Mouse (Mus musculus): ENCODE data around the gene Olfr49.
A peak's percentile ranks its signal among the peaks of the same experiment; 100 is the strongest.

The Olfr49 gene

DNA sequence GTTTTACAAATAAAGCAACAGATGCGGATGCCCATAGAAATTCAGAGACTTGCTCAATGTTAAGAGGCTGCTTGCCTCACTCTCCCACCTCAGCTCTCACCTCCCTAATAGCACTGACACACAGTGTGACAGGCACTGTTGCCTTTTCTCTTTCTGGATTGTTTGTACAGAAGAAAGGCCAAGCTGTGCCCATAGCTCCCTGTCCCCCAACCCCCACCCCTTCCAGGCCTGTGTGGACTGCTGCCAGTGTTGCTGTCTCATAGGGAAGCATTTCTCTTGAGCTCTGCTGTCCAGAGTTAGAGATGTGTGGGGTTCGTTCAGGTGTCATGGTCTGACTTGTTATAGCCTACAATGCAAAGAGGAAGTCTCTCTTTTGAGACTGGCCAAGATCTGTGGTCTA, 24.5 kb downstream of the Olfr49 start:
- no peak for DNase-seq

GRCm38 (mm10) chr14:54259722-54260085, 25.0 kb downstream of the Olfr49 start:
- DNase-seq: no peak

GRCm38 (mm10) chr14:54259003-54259721, 25.6 kb downstream of the Olfr49 start:
- DNase-seq: peak; percentile 98

- DNase-seq: no peak
Observed at GRCm38 (mm10) chr14:54258131-54258670, 26.5 kb downstream of the Olfr49 start.

DNA sequence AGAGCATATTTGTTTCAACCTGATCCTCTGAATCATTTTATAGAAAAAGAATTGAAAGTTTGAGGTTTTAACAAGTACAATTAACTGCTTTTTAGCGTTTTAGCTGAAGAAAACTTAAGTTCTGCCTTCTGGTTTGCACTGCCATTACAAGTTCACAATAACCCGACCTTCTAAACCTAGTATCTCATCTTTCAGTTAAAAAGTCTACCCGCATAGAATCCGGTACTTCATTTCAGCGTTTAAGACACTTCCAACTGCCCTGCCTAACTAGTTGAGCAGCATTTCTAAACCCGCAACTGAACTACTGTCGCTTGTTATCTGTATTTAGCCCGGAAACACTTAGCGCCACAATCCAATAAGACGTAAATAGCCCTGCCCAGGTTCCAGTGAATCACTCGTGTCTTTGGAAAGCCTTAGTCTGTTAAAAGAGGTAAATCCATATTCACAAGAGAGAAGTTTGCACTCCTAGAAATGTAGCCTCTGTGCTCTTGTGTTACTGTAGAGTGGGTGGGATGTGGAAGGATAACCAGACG, 30.0 kb downstream of the Olfr49 start:
- no peak for DNase-seq

DNA sequence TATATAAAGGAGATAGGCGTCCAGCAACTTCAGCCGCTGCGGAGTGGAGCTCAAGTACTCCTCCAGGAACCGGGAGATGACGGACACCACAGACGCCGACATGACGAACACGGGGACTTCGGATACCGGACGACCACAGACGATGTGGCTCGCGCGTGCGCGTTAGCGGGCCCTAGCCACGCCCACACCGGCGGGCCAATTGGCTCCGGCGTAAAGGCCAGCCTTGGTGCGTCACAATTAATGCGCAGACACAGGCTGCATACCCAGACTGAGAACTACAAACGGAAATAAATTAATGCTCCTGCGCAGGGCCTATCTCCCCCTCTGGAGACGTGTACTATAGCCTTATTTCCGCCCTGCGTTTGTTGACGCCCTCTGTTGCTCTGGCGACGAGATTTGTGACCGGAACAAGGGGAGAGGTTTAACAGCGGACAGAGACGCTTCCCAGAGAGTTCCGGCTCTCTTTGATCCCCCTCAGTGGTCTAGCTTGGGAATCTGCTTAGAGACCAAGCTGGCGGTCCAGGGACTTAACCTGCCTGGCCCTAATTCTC, 30.9 kb downstream of the Olfr49 start, which contains the start of the genes Dad1 and Abhd4:
Dad1 (minus strand) TSS at position 364 of the 551 bp plus-strand sequence.
Abhd4 (plus strand) TSS at position 448 of the 551 bp plus-strand sequence.
- peak; percentile 98 for DNase-seq

DNA sequence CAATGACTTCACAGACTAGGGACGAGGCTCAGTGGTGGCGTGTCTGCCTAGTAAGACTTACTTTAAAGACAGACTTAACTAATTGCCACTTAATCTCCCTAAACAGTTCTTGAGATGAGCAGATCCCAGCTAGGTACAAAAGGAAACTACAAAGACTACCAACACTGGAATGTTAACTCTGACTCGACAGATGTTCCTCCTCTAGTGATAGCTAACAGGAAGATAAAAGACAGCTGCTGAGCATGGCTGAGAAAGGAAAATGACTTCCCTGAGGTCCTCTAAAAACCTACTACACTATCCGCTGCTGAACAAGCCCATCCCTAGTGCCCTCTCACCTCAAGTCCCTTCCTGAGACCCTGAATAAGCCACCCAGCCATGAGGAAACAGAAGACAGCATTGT, 34.6 kb downstream of the Olfr49 start:
- no peak for DNase-seq

DNA sequence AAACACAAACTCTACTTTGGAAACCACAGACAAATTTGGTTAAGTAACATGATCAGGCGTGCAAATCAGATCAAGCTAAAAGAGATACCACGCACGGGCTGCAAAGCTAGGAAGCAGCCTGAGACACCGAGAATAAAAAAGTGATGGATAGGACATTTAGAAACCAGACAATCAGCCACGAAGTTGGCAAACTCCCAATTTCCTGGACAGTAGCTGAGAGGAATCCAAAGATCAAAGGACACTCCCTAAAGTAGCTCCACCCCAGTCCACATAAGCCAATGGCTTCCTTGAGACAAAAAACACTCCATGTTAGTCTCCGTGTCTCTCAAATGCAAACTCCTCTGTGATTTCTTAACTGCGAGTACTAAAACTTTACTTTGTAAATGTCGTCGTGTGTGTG, 35.4 kb downstream of the Olfr49 start:
- peak; percentile 82 for DNase-seq

- no peak for DNase-seq
Observed at GRCm38 (mm10) chr14:54246232-54246631, 38.5 kb downstream of the Olfr49 start.

DNA sequence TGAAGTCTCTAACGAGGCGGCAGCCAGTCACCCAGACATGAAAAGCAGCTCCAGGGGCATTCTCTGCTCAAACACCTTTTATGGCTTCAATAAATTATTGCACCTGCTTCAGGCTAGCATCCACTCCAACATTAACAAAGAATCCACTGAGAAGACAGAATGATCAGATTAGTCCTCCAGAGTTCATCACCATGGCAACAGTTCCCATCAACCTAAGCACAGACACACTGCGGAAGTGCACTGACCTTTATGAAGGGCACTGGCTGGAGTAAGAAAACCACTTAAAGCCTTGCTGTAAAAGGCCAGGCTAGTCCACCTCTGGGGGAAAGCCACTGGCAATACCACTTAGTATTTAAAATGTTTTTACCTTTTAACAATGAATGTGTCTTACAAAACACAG, 40.6 kb downstream of the Olfr49 start:
- DNase-seq: no peak

GRCm38 (mm10) chr14:54240542-54240941, 44.2 kb downstream of the Olfr49 start:
- DNase-seq: no peak

DNA sequence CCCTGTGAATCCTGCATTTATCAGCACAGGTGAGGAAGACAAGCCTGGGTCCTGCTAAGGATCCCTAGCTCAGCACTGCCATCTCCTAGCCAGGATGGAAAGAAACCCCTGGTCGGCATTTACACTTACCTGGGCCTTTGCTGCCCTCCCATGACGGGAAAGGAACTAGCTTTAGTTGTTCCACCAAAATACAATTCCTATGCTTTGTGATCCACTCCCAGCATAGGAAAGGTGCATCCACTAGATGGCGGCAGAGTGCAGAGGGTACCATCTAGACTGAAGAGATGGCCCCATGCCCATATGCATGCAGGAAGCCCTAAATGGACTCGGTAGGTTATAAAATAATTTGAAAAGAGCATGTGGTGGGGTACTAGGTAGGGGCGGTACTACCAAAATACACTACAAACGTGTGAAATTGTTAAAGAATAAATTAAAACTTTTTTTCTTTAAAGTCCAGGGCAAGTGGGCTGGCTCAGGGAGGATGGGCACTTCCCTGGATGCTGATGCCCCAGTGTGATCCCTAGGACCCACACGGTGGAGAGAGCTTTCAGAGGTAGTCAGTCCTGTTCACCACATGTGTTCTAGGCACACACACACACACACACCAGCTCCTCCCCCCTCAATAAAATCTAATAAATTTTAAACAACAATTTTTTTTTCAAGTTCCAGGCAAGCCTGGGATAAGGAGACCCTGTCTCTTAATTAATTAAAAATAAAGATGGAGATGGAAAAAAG, 45.6 kb downstream of the Olfr49 start:
- DNase-seq: peak; percentile 94

GRCm38 (mm10) chr14:54236881-54237280, 47.9 kb downstream of the Olfr49 start:
- DNase-seq: no peak

GRCm38 (mm10) chr14:54235825-54236540, 48.8 kb downstream of the Olfr49 start:
- no peak for DNase-seq

DNA sequence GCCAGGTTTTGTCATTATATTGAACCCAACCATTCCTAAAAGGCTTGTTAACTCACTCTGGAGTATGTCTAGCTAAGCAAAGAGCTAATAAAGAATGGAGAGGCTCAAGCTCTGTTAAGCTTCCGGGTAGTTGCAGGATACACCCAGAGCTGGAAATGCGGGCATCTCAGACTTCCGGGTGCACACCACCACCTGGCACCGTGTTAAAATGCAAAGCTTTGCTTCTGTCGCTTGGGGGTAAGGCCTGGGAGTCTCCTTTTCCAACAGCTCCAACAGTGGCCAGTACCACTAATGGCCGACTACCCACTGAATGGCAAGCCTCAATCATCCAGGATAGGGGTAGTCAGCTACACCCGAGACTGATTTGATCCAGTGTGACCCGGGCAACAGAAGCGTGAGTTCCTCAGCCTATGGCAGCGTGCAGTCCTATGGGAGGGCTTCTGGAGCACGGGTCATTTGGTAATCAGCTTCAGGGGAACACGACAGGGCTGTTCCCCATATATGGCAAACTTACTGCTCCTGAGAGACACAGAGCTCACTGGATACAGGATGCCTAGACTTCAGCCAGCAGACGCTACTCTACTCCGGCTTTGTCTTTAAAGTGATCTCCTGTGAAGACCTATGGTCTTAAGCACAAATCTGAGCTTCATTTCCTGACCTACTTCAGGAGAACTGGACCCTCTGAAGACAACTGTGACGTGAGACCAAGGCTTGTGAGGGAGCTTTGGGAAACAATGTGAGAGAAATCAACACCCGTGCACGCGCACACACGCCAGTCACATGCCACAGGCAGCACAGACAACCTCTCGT, 50.3 kb downstream of the Olfr49 start:
- DNase-seq: no peak

- DNase-seq: no peak
Observed at GRCm38 (mm10) chr14:54233559-54234143, 51.1 kb downstream of the Olfr49 start.

DNA sequence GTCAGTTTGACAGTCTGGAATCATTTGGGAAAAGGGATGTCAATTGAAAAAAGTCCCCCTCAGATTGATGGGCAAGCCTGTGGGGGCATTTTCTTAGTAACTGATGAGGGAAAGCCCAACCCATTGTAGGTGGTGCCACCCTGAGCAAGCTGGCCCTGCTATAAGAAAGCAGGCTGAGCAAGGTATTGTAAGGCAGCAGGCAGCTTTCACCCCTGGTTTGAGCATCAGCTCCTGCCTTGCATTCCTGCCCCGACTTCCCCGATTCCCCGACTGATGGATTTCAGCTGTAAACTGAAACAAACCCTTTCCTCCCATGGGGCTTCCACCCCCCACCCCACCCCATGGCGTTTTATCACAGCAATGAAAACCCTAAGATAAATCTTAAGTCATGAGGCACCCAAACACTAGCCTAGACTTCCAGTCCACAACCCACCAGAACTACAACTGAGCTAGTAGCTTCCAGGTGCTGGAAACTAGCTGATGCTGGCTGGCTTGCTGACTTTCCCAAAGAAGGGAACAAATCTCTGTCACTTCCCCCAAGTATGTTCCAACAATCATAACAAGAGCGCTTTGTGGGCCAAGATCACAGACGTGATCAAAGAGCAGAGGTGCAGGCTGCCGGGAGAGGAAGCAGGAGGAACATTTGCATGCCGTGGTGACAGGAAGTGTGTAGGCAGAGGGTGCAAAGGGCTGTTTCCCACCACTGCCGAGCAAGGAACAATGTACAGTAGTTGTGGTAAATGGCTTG, 51.8 kb downstream of the Olfr49 start:
- peak; percentile 78 for DNase-seq

GRCm38 (mm10) chr14:54232143-54232542, 52.6 kb downstream of the Olfr49 start:
- DNase-seq: no peak

- DNase-seq: no peak
Observed at GRCm38 (mm10) chr14:54231176-54231956, 53.4 kb downstream of the Olfr49 start.

- no peak for DNase-seq
Observed at GRCm38 (mm10) chr14:54230638-54231150, 54.0 kb downstream of the Olfr49 start.
